Mouse (Mus musculus) midbrain, embryonic 12.5 days (tissue): Measurements from ENCODE around the gene Tspan10. TPM values are rescaled to one million over a fixed set of nuclear protein-coding genes. Genes with fewer than 3 reads are reported as not detected.
"Not testable (repeated sequence)": the region's sequence is repeated elsewhere in the genome, so short reads cannot be mapped to it uniquely, and the experiment has no call there.

Experiments used
- ATAC-seq: fragments of 200-750 bp; cut with Nextera tagmentation; 2 replicates; pipeline ENCODE4 v1.8.0; 2017; ENCODE audit warnings: low read depth, moderate TSS enrichment, moderate library complexity; ENCODE audit not compliant: low FRiP score
- H3K27ac ChIP-seq: fragments of 300-500 bp; sonication (generic); replicated peaks from 2 replicates; pipeline ENCODE4 v1.5.1; 2016; ENCODE audit warnings: mild to moderate bottlenecking
- H3K27me3 ChIP-seq: fragments of 300-500 bp; sonication (generic); 2 replicates; pipeline ENCODE4 v1.6.1; 2016; ENCODE audit warnings: mild to moderate bottlenecking
- H3K36me3 ChIP-seq: fragments of 300-500 bp; sonication (generic); 2 replicates; pipeline ENCODE4 v1.6.1; 2016
- H3K4me1 ChIP-seq: fragments of 300-500 bp; sonication (generic); 2 replicates; pipeline ENCODE4 v1.6.1; 2016
- H3K4me2 ChIP-seq: fragments of 300-500 bp; sonication (generic); replicated peaks from 2 replicates; pipeline ENCODE4 v1.6.1; 2016; ENCODE audit warnings: mild to moderate bottlenecking, moderate library complexity
- H3K4me3 ChIP-seq: fragments of 300-500 bp; sonication (generic); 2 replicates; pipeline ENCODE4 v1.5.1; 2016; ENCODE audit warnings: mild to moderate bottlenecking
- H3K9ac ChIP-seq: fragments of 300-500 bp; sonication (generic); replicated peaks from 2 replicates; pipeline ENCODE4 v1.6.1; 2016; ENCODE audit warnings: mild to moderate bottlenecking, moderate library complexity
- H3K9me3 ChIP-seq: fragments of 300-500 bp; sonication (generic); 2 replicates; pipeline ENCODE4 v1.6.1; 2016; ENCODE audit warnings: mild to moderate bottlenecking
- WGBS: fragments of 180-500 bp; shearing (Covaris S2); methylation state at CpG from one replicate; pipeline ENCODE4 v1.1.7; 2016; 5-methylcytosine and 5-hydroxymethylcytosine counted together
- polyA plus RNA-seq: library from polyadenylated mRNA; unstranded; fragments of >200 nt; fragmentation: Nextera tagmentation; extraction: Ambion mirVana; gene quantifications from 2 replicates; pipeline ENCODE4 v1.2.1, GENCODE M21; 2016

Gene Tspan10
- polyA plus RNA-seq = not detected in 2 replicates

GRCm38 (mm10) chr11:120442344-120442743, at the start of gene Tspan10:
TSS of gene Tspan10 (plus strand) at chr11:120442644.
- H3K4me3 ChIP-seq = no peak within 1 kb of the TSS
- no peaks in the 10 kb centered on the region for H3K27me3 ChIP-seq
- 0 out of 2 replicates have a peak within 1 kb of the TSS, but pooled peaks have one; percentile 4 for H3K9ac ChIP-seq
- H3K9me3 ChIP-seq = no peaks in the 10 kb centered on the region
- no peak within 1 kb of the TSS for H3K27ac ChIP-seq
- H3K4me1 ChIP-seq = no peaks in the 10 kb centered on the region
- no peak within 1 kb of the TSS for H3K4me2 ChIP-seq
- WGBS = 92% methylated on average over 3 of the region's 3 CpGs
- no peaks in the 10 kb centered on the region for H3K36me3 ChIP-seq
- ATAC-seq = no peak

- Histone ChIP-seq H3K27ac (no peak overlapping the region), H3K27me3 (no peaks in the 10 kb centered on the region), H3K4me2 (no peak overlapping the region), H3K4me3 (no peak overlapping the region), H3K4me1 (no peaks in the 10 kb centered on the region), H3K9me3 (no peaks in the 10 kb centered on the region), H3K9ac (no peak overlapping the region), H3K36me3 (peaks cover 64% of the 10 kb centered on the region)
- no peak for ATAC-seq
- 88% methylated on average over 4 of the region's 4 CpGs for WGBS
These were observed 46.8 kb upstream of the Tspan10 start for GRCm38 (mm10) chr11:120395661-120396060.

GRCm38 (mm10) chr11:120397602-120398001, 44.8 kb upstream of the Tspan10 start:
- no peak overlapping the region for H3K4me3 ChIP-seq
- no peak overlapping the region for H3K27ac ChIP-seq
- H3K9me3 ChIP-seq = no peaks in the 10 kb centered on the region
- no peak overlapping the region for H3K9ac ChIP-seq
- no peak for ATAC-seq
- no peaks in the 10 kb centered on the region for H3K27me3 ChIP-seq
- H3K4me2 ChIP-seq = no peak overlapping the region
- H3K4me1 ChIP-seq = no peaks in the 10 kb centered on the region
- H3K36me3 ChIP-seq = peaks cover 71% of the 10 kb centered on the region
- 84% methylated on average over 2 of the region's 2 CpGs for WGBS

- Histone ChIP-seq H3K36me3 (peaks cover 73% of the 10 kb centered on the region), H3K9me3 (no peaks in the 10 kb centered on the region), H3K27me3 (no peaks in the 10 kb centered on the region), H3K9ac (no peak overlapping the region), H3K4me2 (no peak overlapping the region), H3K4me3 (no peak overlapping the region), H3K4me1 (no peaks in the 10 kb centered on the region), H3K27ac (no peak overlapping the region)
- WGBS = 95% methylated on average over 2 of the region's 2 CpGs
- ATAC-seq = no peak
These were observed 43.1 kb upstream of the Tspan10 start for GRCm38 (mm10) chr11:120399319-120399718.

GRCm38 (mm10) chr11:120404814-120405213, 37.6 kb upstream of the Tspan10 start:
- H3K4me1 ChIP-seq = no peaks in the 10 kb centered on the region
- WGBS = 93% methylated on average over 1 of the region's 1 CpGs
- H3K36me3 ChIP-seq = peaks cover 94% of the 10 kb centered on the region
- no peaks in the 10 kb centered on the region for H3K27me3 ChIP-seq
- H3K9ac ChIP-seq = no peak overlapping the region
- no peak overlapping the region for H3K27ac ChIP-seq
- H3K4me3 ChIP-seq = no peak overlapping the region
- no peak for ATAC-seq
- H3K4me2 ChIP-seq = no peak overlapping the region
- no peaks in the 10 kb centered on the region for H3K9me3 ChIP-seq

- Histone ChIP-seq H3K27ac (no peak overlapping the region), H3K9ac (no peak overlapping the region), H3K36me3 (peaks cover 94% of the 10 kb centered on the region), H3K9me3 (no peaks in the 10 kb centered on the region), H3K4me1 (no peaks in the 10 kb centered on the region), H3K27me3 (no peaks in the 10 kb centered on the region), H3K4me3 (no peak overlapping the region), H3K4me2 (no peak overlapping the region)
- WGBS = 96% methylated on average over 3 of the region's 3 CpGs
- ATAC-seq = no peak
These were observed 36.6 kb upstream of the Tspan10 start for GRCm38 (mm10) chr11:120405867-120406266.

GRCm38 (mm10) chr11:120406445-120406844, 36.0 kb upstream of the Tspan10 start:
- no peaks in the 10 kb centered on the region for H3K4me1 ChIP-seq
- H3K9ac ChIP-seq = no peak overlapping the region
- no peak for ATAC-seq
- H3K36me3 ChIP-seq = peaks cover 94% of the 10 kb centered on the region
- no peak overlapping the region for H3K27ac ChIP-seq
- no peak overlapping the region for H3K4me3 ChIP-seq
- no peaks in the 10 kb centered on the region for H3K27me3 ChIP-seq
- H3K9me3 ChIP-seq = no peaks in the 10 kb centered on the region
- no peak overlapping the region for H3K4me2 ChIP-seq
- WGBS = 88% methylated on average over 1 of the region's 1 CpGs

- not testable (repeated sequence) for H3K4me2 ChIP-seq, H3K4me1 ChIP-seq, H3K4me3 ChIP-seq, H3K27ac ChIP-seq, ATAC-seq, H3K9me3 ChIP-seq, H3K27me3 ChIP-seq, H3K9ac ChIP-seq
- 95% methylated on average over 8 of the region's 10 CpGs for WGBS
- H3K36me3 ChIP-seq = peaks cover 94% of the 10 kb centered on the region
These were observed 28.8 kb upstream of the Tspan10 start for GRCm38 (mm10) chr11:120413621-120414020.

- WGBS = 95% methylated on average over 7 of the region's 7 CpGs
These were observed 24.6 kb upstream of the Tspan10 start for GRCm38 (mm10) chr11:120417852-120418251.

GRCm38 (mm10) chr11:120418592-120418991, 23.9 kb upstream of the Tspan10 start:
- Histone ChIP-seq H3K36me3 (peaks cover 90% of the 10 kb centered on the region), H3K4me2 (no peak overlapping the region)
- no peak for ATAC-seq

More at GRCm38 (mm10) chr11:120417852-120418251, 24.6 kb upstream of the Tspan10 start:
- no peaks in the 10 kb centered on the region for H3K4me1 ChIP-seq
- H3K36me3 ChIP-seq = peaks cover 92% of the 10 kb centered on the region
- no peak overlapping the region for H3K9ac ChIP-seq
- no peak overlapping the region for H3K4me3 ChIP-seq
- H3K27ac ChIP-seq = no peak overlapping the region
- no peak overlapping the region for H3K4me2 ChIP-seq
- no peaks in the 10 kb centered on the region for H3K9me3 ChIP-seq
- H3K27me3 ChIP-seq = no peaks in the 10 kb centered on the region
- no peak for ATAC-seq

GRCm38 (mm10) chr11:120422651-120423568, 19.5 kb upstream of the Tspan10 start:
- H3K27me3 ChIP-seq = no peaks in the 10 kb centered on the region
- no peaks in the 10 kb centered on the region for H3K4me1 ChIP-seq
- WGBS = 93% methylated on average over 13 of the region's 13 CpGs
- H3K9ac ChIP-seq = no peak overlapping the region
- ATAC-seq = no peak
- no peaks in the 10 kb centered on the region for H3K9me3 ChIP-seq
- H3K4me3 ChIP-seq = no peak overlapping the region
- H3K27ac ChIP-seq = no peak overlapping the region
- H3K36me3 ChIP-seq = peaks cover 84% of the 10 kb centered on the region
- no peak overlapping the region for H3K4me2 ChIP-seq

More at GRCm38 (mm10) chr11:120418592-120418991, 23.9 kb upstream of the Tspan10 start:
- 94% methylated on average over 1 of the region's 1 CpGs for WGBS
- Histone ChIP-seq H3K27me3 (no peaks in the 10 kb centered on the region), H3K9ac (no peak overlapping the region), H3K4me1 (no peaks in the 10 kb centered on the region), H3K9me3 (no peaks in the 10 kb centered on the region), H3K4me3 (no peak overlapping the region), H3K27ac (no peak overlapping the region)

- H3K27ac ChIP-seq = no peak overlapping the region
- no peak overlapping the region for H3K9ac ChIP-seq
- no peaks in the 10 kb centered on the region for H3K9me3 ChIP-seq
- no peaks in the 10 kb centered on the region for H3K27me3 ChIP-seq
- H3K36me3 ChIP-seq = peaks cover 84% of the 10 kb centered on the region
- ATAC-seq = no peak
- WGBS = 77% methylated on average over 9 of the region's 9 CpGs
- no peaks in the 10 kb centered on the region for H3K4me1 ChIP-seq
- H3K4me2 ChIP-seq = no peak overlapping the region
- H3K4me3 ChIP-seq = no peak overlapping the region
These were observed 18.7 kb upstream of the Tspan10 start for GRCm38 (mm10) chr11:120423569-120424295.
